Mouse (Mus musculus) brain, adult 10 weeks (tissue): ENCODE measurements around the gene Rhbdf1. TPM values are rescaled to one million over a fixed set of nuclear protein-coding genes. Genes with fewer than 3 reads are reported as not detected.

Source experiments
- polyA plus RNA-seq: library from polyadenylated mRNA; stranded (reverse); fragments of 350-450 nt; fragmentation: Illumina TruSeq; extraction: RNeasy Lipid Tissue Mini Kit (QIAGEN cat#74804); gene quantifications from one replicate; pipeline ENCODE4 v1.2.3, GENCODE M21; 2015; ENCODE audit warnings: low read depth, low replicate concordance

Rhbdf1 gene
- polyA plus RNA-seq: 8.0 TPM

DNA sequence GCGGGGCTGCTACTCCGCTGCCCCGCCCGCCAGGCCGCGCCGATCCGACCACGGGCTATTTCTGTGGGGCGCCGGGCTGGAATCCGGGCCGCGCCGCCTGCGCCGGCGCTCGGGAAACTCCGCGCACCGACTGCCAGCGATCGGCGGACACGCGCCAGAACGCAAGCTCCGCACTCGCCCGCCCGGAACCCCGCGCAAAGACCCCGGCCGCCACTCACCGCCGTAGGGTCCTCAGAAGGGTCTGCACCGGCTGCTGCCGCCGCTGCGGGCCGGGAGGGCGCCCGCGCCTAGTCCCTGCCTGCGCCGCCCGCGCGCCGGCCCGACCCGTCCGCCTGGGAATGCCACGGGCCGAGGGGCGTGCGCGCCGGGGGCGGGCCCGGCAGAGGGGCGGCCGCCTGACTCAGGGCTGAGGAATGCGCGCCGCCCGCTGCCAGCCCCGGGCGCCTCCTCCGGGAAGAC lies at the start of gene Rhbdf1:
Gene Rhbdf1, minus strand, starts transcription at position 350 of the 459 bp plus-strand sequence.

GRCm38 (mm10) chr11:32267188-32267884 lies 45.2 kb upstream of the Rhbdf1 start, which contains the start of gene Nprl3:
Nprl3 (minus strand) TSS chr11:32267707.

GRCm38 (mm10) chr11:32226124-32226871 lies 4.2 kb upstream of the Rhbdf1 start, which contains the start of gene Mpg:
Mpg (plus strand) TSS chr11:32226505.

GRCm38 (mm10) chr11:32205058-32205873 lies 16.8 kb downstream of the Rhbdf1 start, which contains the start of gene Snrnp25:
Snrnp25 (plus strand) TSS chr11:32205415.

GRCm38 (mm10) chr11:32200075-32200601 lies 22.0 kb downstream of the Rhbdf1 start, which contains the start of gene Il9r:
Il9r (minus strand) TSS chr11:32200279.

Other genes starting within 250 kb of the Rhbdf1 start
- gene Nsg2, start 221.8 kb downstream of the Rhbdf1 start, polyA plus RNA-seq: 742 TPM
- gene Il9r, start 22.0 kb downstream of the Rhbdf1 start, polyA plus RNA-seq: not detected
- 47.0 TPM for gene Snrnp25, start 16.9 kb downstream of the Rhbdf1 start, polyA plus RNA-seq
- gene Mpg, start 4.2 kb upstream of the Rhbdf1 start, polyA plus RNA-seq: 21.7 TPM
- gene Nprl3, start 45.4 kb upstream of the Rhbdf1 start, polyA plus RNA-seq: 30.2 TPM
- not detected for gene Hba-x, start 54.1 kb upstream of the Rhbdf1 start, polyA plus RNA-seq
- gene Hba-a1, start 61.2 kb upstream of the Rhbdf1 start, polyA plus RNA-seq: 449 TPM
- gene Hbq1b, start 64.7 kb upstream of the Rhbdf1 start, polyA plus RNA-seq: not detected
- gene Hba-a2, start 74.2 kb upstream of the Rhbdf1 start, polyA plus RNA-seq: 651 TPM
- gene Hbq1a, start 77.8 kb upstream of the Rhbdf1 start, polyA plus RNA-seq: 1.5 TPM
- gene Sh3pxd2b, start 125.5 kb upstream of the Rhbdf1 start, polyA plus RNA-seq: 7.1 TPM
- 39.6 TPM for gene Ubtd2, start 233.1 kb upstream of the Rhbdf1 start, polyA plus RNA-seq